8 mouse cellular contexts compared by ENCODE assay signal in the genomic region with DNA sequence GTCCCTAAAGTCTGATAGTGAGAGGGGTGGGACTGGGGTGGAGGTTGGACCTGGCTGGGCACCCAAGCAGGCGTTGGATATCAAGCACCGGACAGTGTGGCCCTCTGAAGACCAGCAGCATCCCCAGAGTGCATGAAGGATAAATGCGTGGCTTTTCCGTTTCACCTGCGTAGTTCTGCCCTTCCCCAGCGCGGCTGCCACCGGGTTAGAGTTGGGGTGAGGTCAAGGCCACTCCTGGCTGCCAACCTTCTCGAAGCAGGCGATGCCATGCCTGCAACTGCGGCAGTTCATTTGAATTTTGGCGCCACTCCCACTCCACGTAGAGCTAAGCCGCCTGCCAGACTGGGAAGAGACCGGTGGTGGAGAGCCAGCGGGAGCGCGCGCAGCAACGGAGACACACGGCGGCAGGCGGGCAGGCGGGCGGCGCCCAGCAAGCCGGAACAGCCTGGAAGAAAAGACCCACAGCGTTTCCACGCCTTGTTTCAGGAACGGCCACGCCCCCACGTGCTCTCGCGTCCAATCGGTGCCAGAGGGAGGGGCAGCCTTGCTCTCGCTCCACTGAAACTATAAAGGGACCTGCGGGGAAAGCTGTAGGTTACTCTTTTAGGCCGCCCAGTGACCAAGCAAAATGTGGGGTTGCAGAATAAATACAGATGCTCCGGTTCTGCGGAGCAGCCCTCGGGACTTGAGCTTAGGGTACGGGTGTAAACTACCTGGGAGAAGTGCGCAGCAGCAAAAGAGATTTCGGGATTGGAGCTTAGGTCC. TPM values are rescaled to one million over a fixed set of nuclear protein-coding genes. Genes with fewer than 3 reads are reported as not detected.
DNase-seq lines count a peak whose midpoint lies in the region; ATAC-seq lines count a peak whose summit lies in the region.
"Not testable (repeated sequence)": the region's sequence is repeated elsewhere in the genome, so short reads cannot be mapped to it uniquely, and the experiment has no call there.

No protein-coding gene starts in this region.

- not testable (repeated sequence) for H3K4me2 ChIP-seq in heart, embryonic 11.5 days

- not testable (repeated sequence) for H3K27ac ChIP-seq in forebrain, embryonic 10.5 days; heart, embryonic 11.5 days (ENCODE audit: low read depth, low read length); limb, embryonic 10.5 days

- H3K9me3 ChIP-seq in forebrain, embryonic 10.5 days; heart, embryonic 11.5 days (replicated peaks; ENCODE audit: control insufficient read depth, low read length); limb, embryonic 10.5 days (replicated peaks): not testable (repeated sequence)

- H3K27me3 ChIP-seq in forebrain, embryonic 10.5 days (ENCODE audit: poor library complexity, severe bottlenecking); heart, embryonic 11.5 days (ENCODE audit: control insufficient read depth, insufficient read depth, low read length); limb, embryonic 10.5 days (ENCODE audit: low read depth, poor library complexity, severe bottlenecking): not testable (repeated sequence)

- not testable (repeated sequence) for H3K9ac ChIP-seq in heart, embryonic 11.5 days (ENCODE audit: low read depth, low read length)

- peak; percentile 31 for DNase-seq in brain, adult 2 months (ENCODE audit: low read depth, low spot score)
- DNase-seq in forebrain, embryonic 10.5 days (ENCODE audit: extremely low spot score, low spot score), result peak; percentile 19
- peak; percentile 77 for DNase-seq in kidney, adult 9 months
- peak; percentile 43 for DNase-seq in limb, embryonic 10.5 days (ENCODE audit: low spot score)
- peak; percentile 35 for DNase-seq in mesoderm, embryonic 11.5 days (ENCODE audit: low read depth, low spot score)
- DNase-seq in right cerebral cortex, postnatal 25 days, result peak; percentile 64
- peak; percentile 63 to 67 for DNase-seq in urinary bladder, postnatal 4 days (ENCODE audit: low spot score in 2 of 2)

- H3K4me1 ChIP-seq in forebrain, embryonic 10.5 days; heart, embryonic 11.5 days (ENCODE audit: control insufficient read depth, insufficient read depth, low read length); limb, embryonic 10.5 days: not testable (repeated sequence)

- peak; percentile 89 for ATAC-seq in heart, embryonic 11.5 days (replicated peaks; ENCODE audit: insufficient number of reproducible peaks, low FRiP score, low TSS enrichment)

- not testable (repeated sequence) for H3K36me3 ChIP-seq in forebrain, embryonic 10.5 days (replicated peaks); heart, embryonic 11.5 days (ENCODE audit: control insufficient read depth, insufficient read depth, low read length); limb, embryonic 10.5 days

- WGBS in forebrain, embryonic 10.5 days, result 73% methylated on average over 42 of the region's 44 CpGs
- WGBS in heart, embryonic 11.5 days (ENCODE audit: insufficient replicate concordance), result 74% methylated on average over 33 of the region's 44 CpGs
- 63% methylated on average over 42 of the region's 44 CpGs for WGBS in limb, embryonic 10.5 days

- H3K4me3 ChIP-seq in forebrain, embryonic 10.5 days, result peak overlapping the region; percentile 27; the same call in 1 of the 2 replicates
- H3K4me3 ChIP-seq in heart, embryonic 11.5 days (ENCODE audit: low read depth, low read length); limb, embryonic 10.5 days: not testable (repeated sequence)

RNA-seq across cellular contexts. Expression of a gene that starts 26.1 kb away (rescaled TPM):
- not detected in 2 replicates for polyA plus RNA-seq in forebrain, embryonic 10.5 days (2016; fragmentation: Nextera tagmentation; extraction: Ambion mirVana)
- not detected in 2 replicates for polyA plus RNA-seq in heart, embryonic 11.5 days (2014; fragmentation: Nextera tagmentation; extraction: Ambion mirVana)
- polyA plus RNA-seq in limb, embryonic 10.5 days (2016; fragmentation: Nextera tagmentation; extraction: Ambion mirVana), result not detected in 2 replicates

Comparison
In these comparisons a context has a peak if more than half of its experiments do, and no peak if none do; other contexts are left out.
1. DNase-seq: peak in every context shown above with its lines; median percentile 77 in kidney, adult 9 months; 65 in urinary bladder, postnatal 4 days; 64 in right cerebral cortex, postnatal 25 days; 43 in limb, embryonic 10.5 days; 35 in mesoderm, embryonic 11.5 days; 31 in brain, adult 2 months; 19 in forebrain, embryonic 10.5 days.